Mouse (Mus musculus) embryonic facial prominence, embryonic 11.5 days (tissue): Measurements from ENCODE around the gene Ssr1. TPM values are rescaled to one million over a fixed set of nuclear protein-coding genes. Genes with fewer than 3 reads are reported as not detected.

ENCODE experiments used
- ATAC-seq: fragments of 200-750 bp; cut with Nextera tagmentation; replicated peaks from 2 replicates; pipeline ENCODE4 v1.8.0; 2017; ENCODE audit warnings: low read depth; ENCODE audit not compliant: insufficient number of reproducible peaks, low FRiP score, low TSS enrichment
- DNase-seq: peaks from one replicate; pipeline ENCODE4 v3.0.0-alpha.2; 2015; ENCODE audit warnings: low spot score
- H3K27ac ChIP-seq: fragments of 300-500 bp; sonication (generic); replicated peaks from 2 replicates; pipeline ENCODE4 v1.5.1; 2014; ENCODE audit warnings: mild to moderate bottlenecking, low read depth, low read length, control low read depth
- H3K27me3 ChIP-seq: fragments of 300-500 bp; sonication (generic); 2 replicates; pipeline ENCODE4 v1.6.1; 2014; ENCODE audit warnings: mild to moderate bottlenecking, low read length, moderate library complexity, mixed read lengths; ENCODE audit not compliant: control insufficient read depth, insufficient read depth
- H3K36me3 ChIP-seq: fragments of 300-500 bp; sonication (generic); replicated peaks from 2 replicates; pipeline ENCODE4 v1.6.1; 2014; ENCODE audit warnings: low read depth, mild to moderate bottlenecking, low read length, moderate library complexity, mixed read lengths; ENCODE audit not compliant: control insufficient read depth, insufficient read depth
- H3K4me1 ChIP-seq: fragments of 300-500 bp; sonication (generic); 2 replicates; pipeline ENCODE4 v1.6.1; 2014; ENCODE audit warnings: low read length, mixed read lengths; ENCODE audit not compliant: control insufficient read depth, insufficient read depth
- H3K4me2 ChIP-seq: fragments of 300-500 bp; sonication (generic); 2 replicates; pipeline ENCODE4 v1.6.1; 2014; ENCODE audit warnings: low read depth, mild to moderate bottlenecking, control low read depth, low read length, moderate library complexity
- H3K4me3 ChIP-seq: fragments of 300-500 bp; sonication (generic); 2 replicates; pipeline ENCODE4 v1.5.1; 2014; ENCODE audit warnings: low read depth, low read length, control low read depth
- H3K9ac ChIP-seq: fragments of 300-500 bp; sonication (generic); replicated peaks from 2 replicates; pipeline ENCODE4 v1.6.1; 2014; ENCODE audit warnings: mild to moderate bottlenecking, control low read depth, low read length
- H3K9me3 ChIP-seq: fragments of 300-500 bp; sonication (generic); replicated peaks from 2 replicates; pipeline ENCODE4 v1.6.1; 2016; ENCODE audit warnings: mild to moderate bottlenecking, low read length, inconsistent platforms, mixed read lengths; ENCODE audit not compliant: control insufficient read depth
- WGBS: fragments of 180-500 bp; shearing (Covaris S2); extraction: QIAGEN DNeasy Blood & Tissue Kit; methylation state at CpG from one replicate; pipeline ENCODE4 v1.1.7; 2014; 5-methylcytosine and 5-hydroxymethylcytosine counted together
- polyA plus RNA-seq: library from polyadenylated mRNA; unstranded; fragments of >200 nt; fragmentation: Nextera tagmentation; extraction: Ambion mirVana; gene quantifications from 2 replicates; pipeline ENCODE4 v1.2.1, GENCODE M21; 2014

Gene Ssr1
- polyA plus RNA-seq, 1 experiment from 2014 or later = 137 TPM

GRCm38 (mm10) chr13:37941138-37941645, 52.8 kb downstream of the Ssr1 start:
- H3K4me3 ChIP-seq = no peak overlapping the region
- H3K27me3 ChIP-seq = no peaks in the 10 kb centered on the region
- H3K9ac ChIP-seq = no peak overlapping the region
- H3K4me1 ChIP-seq = no peaks in the 10 kb centered on the region
- H3K36me3 ChIP-seq = no peaks in the 10 kb centered on the region
- H3K27ac ChIP-seq = no peak overlapping the region
- 80% methylated on average over 5 of the region's 5 CpGs for WGBS
- H3K4me2 ChIP-seq = no peak overlapping the region
- DNase-seq = no peak
- ATAC-seq = no peak
- H3K9me3 ChIP-seq = no peaks in the 10 kb centered on the region

DNA sequence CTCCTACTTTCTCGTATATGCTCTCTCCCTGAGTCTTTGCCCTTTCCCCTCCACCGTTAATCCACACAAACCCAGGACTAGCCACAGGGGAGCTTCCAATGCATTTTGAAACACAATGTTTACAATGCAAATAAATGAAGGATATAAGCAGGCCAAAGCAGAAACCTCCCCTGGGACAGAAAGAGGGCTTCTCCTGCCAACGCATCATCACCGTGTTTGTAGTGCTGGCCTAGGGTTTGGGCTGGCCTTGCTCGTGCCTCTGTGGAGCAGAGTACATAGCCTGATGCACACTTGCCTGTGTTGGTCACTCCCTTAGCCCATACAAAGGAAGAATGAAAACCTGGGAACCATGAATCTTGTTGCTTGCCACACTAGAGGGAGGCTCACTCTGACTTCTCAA, 53.4 kb downstream of the Ssr1 start:
- Histone ChIP-seq H3K27ac (no peak overlapping the region), H3K36me3 (no peaks in the 10 kb centered on the region), H3K4me1 (no peaks in the 10 kb centered on the region), H3K9me3 (no peaks in the 10 kb centered on the region), H3K4me2 (no peak overlapping the region), H3K4me3 (no peak overlapping the region), H3K9ac (no peak overlapping the region), H3K27me3 (no peaks in the 10 kb centered on the region)
- no peak for DNase-seq
- 54% methylated on average over 5 of the region's 5 CpGs for WGBS
- ATAC-seq = no peak

- Histone ChIP-seq H3K4me3 (no peak overlapping the region), H3K27me3 (no peaks in the 10 kb centered on the region), H3K27ac (no peak overlapping the region), H3K4me1 (no peaks in the 10 kb centered on the region), H3K9ac (no peak overlapping the region), H3K4me2 (no peak overlapping the region), H3K36me3 (no peaks in the 10 kb centered on the region), H3K9me3 (no peaks in the 10 kb centered on the region)
- 88% methylated on average over 2 of the region's 2 CpGs for WGBS
- no peak for ATAC-seq
- DNase-seq = no peak
Observed at GRCm38 (mm10) chr13:37940167-37940566, 53.9 kb downstream of the Ssr1 start.

DNA sequence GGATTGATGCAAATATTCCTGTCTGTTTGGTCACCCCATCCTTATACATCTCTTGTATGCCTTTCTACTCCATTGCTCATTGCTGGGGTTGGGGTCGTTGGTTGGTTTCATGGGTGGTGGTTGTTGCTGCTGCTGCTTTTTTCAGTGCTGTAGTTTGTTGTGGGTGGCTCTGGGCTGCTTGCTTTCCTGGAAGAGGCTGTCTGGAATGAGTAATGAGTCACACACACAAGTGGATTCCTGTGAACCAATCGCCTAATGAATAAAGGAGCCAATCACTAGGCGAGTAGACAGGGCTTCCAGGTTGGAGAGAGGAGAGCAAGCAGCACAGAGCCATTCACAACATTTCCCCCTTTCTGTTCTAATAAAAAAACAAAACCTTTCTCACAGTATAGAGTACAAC, 57.7 kb downstream of the Ssr1 start:
- no peaks in the 10 kb centered on the region for H3K36me3 ChIP-seq

DNA sequence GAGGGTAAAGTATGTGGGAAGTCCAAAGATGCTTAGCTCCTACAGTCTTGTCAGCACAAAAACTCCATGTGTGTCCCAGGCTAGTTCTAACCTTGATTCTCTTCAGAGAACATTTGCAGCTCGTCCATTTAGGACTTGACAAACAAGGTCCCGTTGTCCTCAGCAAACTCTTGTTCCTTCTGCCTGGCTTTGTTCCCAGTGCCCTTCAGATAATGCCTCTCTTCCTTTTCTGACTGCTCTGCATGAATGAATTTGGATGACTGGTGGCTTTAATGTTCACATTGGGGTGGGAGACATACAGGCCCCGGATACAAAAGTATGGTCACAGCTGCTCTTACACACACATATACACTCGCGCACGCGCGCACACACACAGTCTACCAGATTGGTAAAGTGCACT, 59.1 kb downstream of the Ssr1 start:
- Histone ChIP-seq H3K36me3 (no peaks in the 10 kb centered on the region), H3K9me3 (no peaks in the 10 kb centered on the region), H3K9ac (no peak overlapping the region), H3K4me1 (no peaks in the 10 kb centered on the region), H3K27me3 (no peaks in the 10 kb centered on the region), H3K4me2 (no peak overlapping the region), H3K27ac (no peak overlapping the region), H3K4me3 (no peak overlapping the region)
- no peak for ATAC-seq
- 87% methylated on average over 8 of the region's 8 CpGs for WGBS
- DNase-seq = no peak

More for the DNA sequence above, 57.7 kb downstream of the Ssr1 start:
- H3K9ac ChIP-seq = no peak overlapping the region
- 93% methylated on average over 3 of the region's 3 CpGs for WGBS
- H3K4me3 ChIP-seq = no peak overlapping the region
- H3K9me3 ChIP-seq = no peaks in the 10 kb centered on the region
- no peak overlapping the region for H3K4me2 ChIP-seq
- no peak overlapping the region for H3K27ac ChIP-seq
- DNase-seq (no peak), ATAC-seq (no peak)
- H3K4me1 ChIP-seq = no peaks in the 10 kb centered on the region
- no peaks in the 10 kb centered on the region for H3K27me3 ChIP-seq

DNA sequence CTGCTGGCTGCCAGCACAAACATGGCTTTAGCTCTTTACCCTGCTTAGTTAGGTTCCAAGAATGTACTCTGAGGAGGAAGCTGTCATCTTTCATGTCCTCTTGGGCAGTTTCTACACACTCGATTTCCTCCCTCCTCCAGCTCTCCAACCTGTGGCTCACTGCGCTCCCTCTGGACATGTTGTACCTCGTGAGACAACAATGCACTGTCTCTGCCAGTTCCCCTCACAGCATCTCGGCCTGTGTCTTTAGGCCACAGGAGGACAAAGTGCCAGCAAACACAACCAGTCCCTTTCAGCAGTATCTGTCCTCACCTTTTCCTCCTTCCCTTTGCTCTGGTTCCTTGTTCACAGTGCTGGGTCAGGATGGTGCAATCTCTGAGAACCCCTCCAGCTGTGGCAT, 59.9 kb downstream of the Ssr1 start:
- 77% methylated on average over 4 of the region's 4 CpGs for WGBS
- Histone ChIP-seq H3K4me3 (no peak overlapping the region), H3K27ac (no peak overlapping the region), H3K9ac (no peak overlapping the region), H3K27me3 (no peaks in the 10 kb centered on the region), H3K36me3 (no peaks in the 10 kb centered on the region), H3K9me3 (no peaks in the 10 kb centered on the region), H3K4me1 (no peaks in the 10 kb centered on the region), H3K4me2 (no peak overlapping the region)
- DNase-seq (no peak), ATAC-seq (no peak)

- WGBS = 72% methylated on average over 27 of the region's 27 CpGs
- H3K4me3 ChIP-seq = no peak overlapping the region
- H3K4me1 ChIP-seq = no peaks in the 10 kb centered on the region
- ATAC-seq (no peak), DNase-seq (no peak)
- no peaks in the 10 kb centered on the region for H3K9me3 ChIP-seq
- H3K27ac ChIP-seq = no peak overlapping the region
- no peaks in the 10 kb centered on the region for H3K27me3 ChIP-seq
- no peaks in the 10 kb centered on the region for H3K36me3 ChIP-seq
- H3K4me2 ChIP-seq = no peak overlapping the region
- H3K9ac ChIP-seq = no peak overlapping the region
Observed at GRCm38 (mm10) chr13:37931210-37931922, 62.7 kb downstream of the Ssr1 start.

GRCm38 (mm10) chr13:37930621-37931020, 63.4 kb downstream of the Ssr1 start:
- H3K36me3 ChIP-seq = no peaks in the 10 kb centered on the region
- no peak for DNase-seq
- no peak for ATAC-seq

More at GRCm38 (mm10) chr13:37930621-37931020, 63.4 kb downstream of the Ssr1 start:
- Histone ChIP-seq H3K27ac (no peak overlapping the region), H3K27me3 (no peaks in the 10 kb centered on the region), H3K4me1 (no peaks in the 10 kb centered on the region), H3K4me2 (no peak overlapping the region), H3K4me3 (no peak overlapping the region), H3K9ac (no peak overlapping the region), H3K9me3 (no peaks in the 10 kb centered on the region)
- WGBS = 93% methylated on average over 23 of the region's 23 CpGs
